Mouse (Mus musculus) midbrain, embryonic 13.5 days (tissue): Measurements from ENCODE around the gene Klhl7. TPM values are rescaled to one million over a fixed set of nuclear protein-coding genes. Genes with fewer than 3 reads are reported as not detected.

Experiments
- ATAC-seq: fragments of 200-750 bp; cut with Nextera tagmentation; 2 replicates; pipeline ENCODE4 v1.8.0; 2017; ENCODE audit warnings: mild to moderate bottlenecking, moderate TSS enrichment, moderate library complexity
- H3K27ac ChIP-seq: fragments of 300-500 bp; sonication (generic); 2 replicates; pipeline ENCODE4 v1.5.1; 2015; ENCODE audit warnings: inconsistent platforms, mild to moderate bottlenecking, moderate library complexity
- H3K27me3 ChIP-seq: fragments of 300-500 bp; sonication (generic); 2 replicates; pipeline ENCODE4 v1.6.1; 2015; ENCODE audit warnings: mild to moderate bottlenecking, inconsistent platforms
- H3K36me3 ChIP-seq: fragments of 300-500 bp; sonication (generic); 2 replicates; pipeline ENCODE4 v1.6.1; 2015; ENCODE audit warnings: mild to moderate bottlenecking, inconsistent platforms
- H3K4me1 ChIP-seq: fragments of 300-500 bp; sonication (generic); replicated peaks from 2 replicates; pipeline ENCODE4 v1.6.1; 2015; ENCODE audit warnings: inconsistent platforms
- H3K4me2 ChIP-seq: fragments of 300-500 bp; sonication (generic); replicated peaks from 2 replicates; pipeline ENCODE4 v1.6.1; 2015; ENCODE audit warnings: moderate library complexity, mild to moderate bottlenecking, inconsistent platforms
- H3K4me3 ChIP-seq: fragments of 300-500 bp; sonication (generic); replicated peaks from 2 replicates; pipeline ENCODE4 v1.5.1; 2015; ENCODE audit warnings: mild to moderate bottlenecking, inconsistent platforms
- H3K9ac ChIP-seq: fragments of 300-500 bp; sonication (generic); replicated peaks from 2 replicates; pipeline ENCODE4 v1.6.1; 2015; ENCODE audit warnings: mild to moderate bottlenecking, inconsistent platforms
- H3K9me3 ChIP-seq: fragments of 300-500 bp; sonication (generic); 2 replicates; pipeline ENCODE4 v1.6.1; 2016; ENCODE audit warnings: mild to moderate bottlenecking, inconsistent platforms
- WGBS: fragments of 180-500 bp; shearing (Covaris S2); methylation state at CpG from one replicate; pipeline ENCODE4 v1.1.7; 2015; 5-methylcytosine and 5-hydroxymethylcytosine counted together
- polyA plus RNA-seq: library from polyadenylated mRNA; unstranded; fragments of >200 nt; fragmentation: Nextera tagmentation; extraction: Ambion mirVana; gene quantifications from 2 replicates; pipeline ENCODE4 v1.2.1, GENCODE M21; 2015

The Klhl7 gene
- polyA plus RNA-seq, 1 experiment from 2014 or later = 165 TPM

- H3K4me1 ChIP-seq = no peaks in the 10 kb centered on the region
- no peaks in the 10 kb centered on the region for H3K27me3 ChIP-seq
- no peak overlapping the region for H3K9ac ChIP-seq
- H3K36me3 ChIP-seq = peaks cover 54% of the 10 kb centered on the region
- no peak overlapping the region for H3K4me3 ChIP-seq
- peaks cover 4% of the 10 kb centered on the region for H3K9me3 ChIP-seq
- no peak overlapping the region for H3K4me2 ChIP-seq
- 92% methylated on average over 5 of the region's 5 CpGs for WGBS
- no peak overlapping the region for H3K27ac ChIP-seq
- no peak for ATAC-seq
Observed at GRCm38 (mm10) chr5:24184011-24184410, 83.6 kb downstream of the Klhl7 start.

- Histone ChIP-seq H3K4me3 (no peak overlapping the region), H3K36me3 (peaks cover 24% of the 10 kb centered on the region), H3K27me3 (no peaks in the 10 kb centered on the region), H3K27ac (no peak overlapping the region), H3K9me3 (peaks cover 4% of the 10 kb centered on the region), H3K9ac (no peak overlapping the region), H3K4me1 (no peaks in the 10 kb centered on the region), H3K4me2 (no peak overlapping the region)
- no peak for ATAC-seq
- WGBS = 74% methylated on average over 4 of the region's 4 CpGs
Observed at GRCm38 (mm10) chr5:24188476-24188875, 88.1 kb downstream of the Klhl7 start.

- Histone ChIP-seq H3K9me3 (no peaks in the 10 kb centered on the region), H3K4me1 (no peaks in the 10 kb centered on the region), H3K9ac (no peak overlapping the region), H3K36me3 (peaks cover 3% of the 10 kb centered on the region), H3K4me3 (no peak overlapping the region), H3K27me3 (no peaks in the 10 kb centered on the region), H3K27ac (no peak overlapping the region), H3K4me2 (no peak overlapping the region)
- 86% methylated on average over 2 of the region's 2 CpGs for WGBS
- no peak for ATAC-seq
Observed at GRCm38 (mm10) chr5:24191821-24192220, 91.4 kb downstream of the Klhl7 start.

GRCm38 (mm10) chr5:24201006-24201405 lies 100.6 kb downstream of the Klhl7 start:
- Histone ChIP-seq H3K27me3 (no peaks in the 10 kb centered on the region), H3K9ac (no peak overlapping the region), H3K36me3 (no peaks in the 10 kb centered on the region), H3K4me2 (no peak overlapping the region), H3K9me3 (no peaks in the 10 kb centered on the region), H3K27ac (no peak overlapping the region), H3K4me1 (no peaks in the 10 kb centered on the region), H3K4me3 (no peak overlapping the region)
- 83% methylated on average over 4 of the region's 4 CpGs for WGBS
- no peak for ATAC-seq

- Histone ChIP-seq H3K27ac (no peak overlapping the region), H3K9me3 (no peaks in the 10 kb centered on the region), H3K4me3 (no peak overlapping the region), H3K9ac (no peak overlapping the region), H3K27me3 (no peaks in the 10 kb centered on the region), H3K36me3 (no peaks in the 10 kb centered on the region), H3K4me1 (no peaks in the 10 kb centered on the region), H3K4me2 (no peak overlapping the region)
- no peak for ATAC-seq
- WGBS = 72% methylated on average over 5 of the region's 5 CpGs
Observed at GRCm38 (mm10) chr5:24202492-24202891, 102.1 kb downstream of the Klhl7 start.

GRCm38 (mm10) chr5:24203266-24203665 lies 102.9 kb downstream of the Klhl7 start:
- no peak for ATAC-seq
- H3K9ac ChIP-seq = no peak overlapping the region
- no peaks in the 10 kb centered on the region for H3K9me3 ChIP-seq
- H3K4me3 ChIP-seq = no peak overlapping the region
- no peaks in the 10 kb centered on the region for H3K4me1 ChIP-seq
- no peak overlapping the region for H3K27ac ChIP-seq
- no peaks in the 10 kb centered on the region for H3K36me3 ChIP-seq
- 90% methylated on average over 5 of the region's 5 CpGs for WGBS
- H3K4me2 ChIP-seq = no peak overlapping the region
- no peaks in the 10 kb centered on the region for H3K27me3 ChIP-seq

- Histone ChIP-seq H3K4me1 (no peaks in the 10 kb centered on the region), H3K27me3 (no peaks in the 10 kb centered on the region), H3K9ac (no peak overlapping the region), H3K4me3 (no peak overlapping the region), H3K4me2 (no peak overlapping the region), H3K27ac (no peak overlapping the region), H3K36me3 (no peaks in the 10 kb centered on the region), H3K9me3 (no peaks in the 10 kb centered on the region)
- ATAC-seq = no peak
- 79% methylated on average over 10 of the region's 10 CpGs for WGBS
Observed at GRCm38 (mm10) chr5:24207965-24208364, 107.6 kb downstream of the Klhl7 start.

GRCm38 (mm10) chr5:24208505-24208904 lies 108.1 kb downstream of the Klhl7 start:
- no peak overlapping the region for H3K27ac ChIP-seq
- H3K9me3 ChIP-seq = no peaks in the 10 kb centered on the region
- no peaks in the 10 kb centered on the region for H3K36me3 ChIP-seq
- no peak overlapping the region for H3K4me2 ChIP-seq
- H3K9ac ChIP-seq = no peak overlapping the region
- H3K4me3 ChIP-seq = no peak overlapping the region
- WGBS = 93% methylated on average over 5 of the region's 5 CpGs
- no peak for ATAC-seq
- no peaks in the 10 kb centered on the region for H3K4me1 ChIP-seq
- no peaks in the 10 kb centered on the region for H3K27me3 ChIP-seq

Other genes with a start within 250 kb of the Klhl7 start
- gene Fam126a, start 69.9 kb upstream of the Klhl7 start, polyA plus RNA-seq = 35.8 and 38.7 TPM in 2 replicates
- gene Nupl2, start 64.4 kb downstream of the Klhl7 start, polyA plus RNA-seq = 16.2 and 16.6 TPM in 2 replicates